Mouse (Mus musculus) liver (tissue): Measurements from ENCODE around the gene Kirrel3.

Experiments used
- DNase-seq: peaks from one replicate; pipeline ENCODE4 v3.0.0-alpha.2; 2020; ENCODE audit warnings: mixed read lengths

Gene Kirrel3

GRCm38 (mm10) chr9:34995078-34995477 lies 509.4 kb downstream of the Kirrel3 start:
- DNase-seq: no peak

- no peak for DNase-seq
Observed at GRCm38 (mm10) chr9:34995660-34996378, 510.1 kb downstream of the Kirrel3 start.

- no peak for DNase-seq
Observed at GRCm38 (mm10) chr9:34997880-34998865, 512.5 kb downstream of the Kirrel3 start.

GRCm38 (mm10) chr9:35004113-35004512 lies 518.4 kb downstream of the Kirrel3 start:
- DNase-seq: no peak

- DNase-seq: no peak
Observed at GRCm38 (mm10) chr9:35007697-35008341, 522.1 kb downstream of the Kirrel3 start.

- no peak for DNase-seq
Observed at GRCm38 (mm10) chr9:35016762-35017161, 531.1 kb downstream of the Kirrel3 start.

- DNase-seq: no peak
Observed at GRCm38 (mm10) chr9:35017563-35017962, 531.9 kb downstream of the Kirrel3 start.

- no peak for DNase-seq
Observed at GRCm38 (mm10) chr9:35018056-35018455, 532.4 kb downstream of the Kirrel3 start.

- DNase-seq: no peak
Observed at GRCm38 (mm10) chr9:35019372-35019771, 533.7 kb downstream of the Kirrel3 start.

- no peak for DNase-seq
Observed at GRCm38 (mm10) chr9:35020015-35020653, 534.4 kb downstream of the Kirrel3 start.

- DNase-seq: no peak
Observed at GRCm38 (mm10) chr9:35021744-35022143, 536.0 kb downstream of the Kirrel3 start.

- no peak for DNase-seq
Observed at GRCm38 (mm10) chr9:35024591-35025496, 539.1 kb downstream of the Kirrel3 start.

GRCm38 (mm10) chr9:35026311-35026710 lies 540.6 kb downstream of the Kirrel3 start:
- DNase-seq: no peak

- DNase-seq: no peak
Observed at GRCm38 (mm10) chr9:35026897-35027311, 541.2 kb downstream of the Kirrel3 start.

- DNase-seq: no peak
Observed at GRCm38 (mm10) chr9:35027382-35027997, 541.8 kb downstream of the Kirrel3 start.

GRCm38 (mm10) chr9:35030823-35031222 lies 545.1 kb downstream of the Kirrel3 start:
- DNase-seq: no peak

GRCm38 (mm10) chr9:35032457-35032856 lies 546.8 kb downstream of the Kirrel3 start:
- DNase-seq: no peak

- no peak for DNase-seq
Observed at GRCm38 (mm10) chr9:35035074-35035473, 549.4 kb downstream of the Kirrel3 start.

GRCm38 (mm10) chr9:35038922-35039586 lies 553.4 kb downstream of the Kirrel3 start:
- no peak for DNase-seq

GRCm38 (mm10) chr9:35039846-35040245 lies 554.2 kb downstream of the Kirrel3 start:
- DNase-seq: no peak

GRCm38 (mm10) chr9:35041493-35041892 lies 555.8 kb downstream of the Kirrel3 start:
- no peak for DNase-seq
